Mouse (Mus musculus): ENCODE data around the gene Mapk12. TPM values are rescaled to one million over a fixed set of nuclear protein-coding genes. Genes with fewer than 3 reads are reported as not detected.

The Mapk12 gene
- polyA plus RNA-seq, 1 experiment from 2014 or later: 14.4 TPM

GRCm38 (mm10) chr15:89083906-89084305, 56.6 kb downstream of the Mapk12 start:
- 93% methylated on average over 1 of the region's 1 CpGs for WGBS
- no peaks in the 10 kb centered on the region; the same call in 1 of the 2 replicates for H3K4me1 ChIP-seq (ENCODE audit: insufficient read depth, low read depth, low read length)
- H3K36me3 ChIP-seq (ENCODE audit: insufficient read depth, low read length): peaks cover 34% of the 10 kb centered on the region; the same call in 1 of the 2 replicates
- H3K9ac ChIP-seq (replicated peaks; ENCODE audit: low read depth): no peak overlapping the region
- H3K9me3 ChIP-seq (ENCODE audit: low read length): no peaks in the 10 kb centered on the region
- no peak overlapping the region for H3K4me2 ChIP-seq (replicated peaks; ENCODE audit: low read depth, low read length)
- ATAC-seq (no peak), DNase-seq (ENCODE audit: low spot score) (no peak)
- no peak overlapping the region for H3K27ac ChIP-seq (ENCODE audit: low read length)
- no peak for TF ChIP-seq CTCF (IDR thresholded peaks at IDR 0.05)
- no peak overlapping the region for H3K4me3 ChIP-seq (ENCODE audit: low read depth, low read length)
- no peaks in the 10 kb centered on the region for H3K27me3 ChIP-seq (replicated peaks; ENCODE audit: insufficient read depth, low read length)

Small RNAs within 50 kb of the gene (microRNA-seq; reads per million reads assigned to microRNA genes)
- gene Mir6958: not detected
- gene Mir7118: not detected

Other genes starting within 250 kb of the Mapk12 start
- gene Ttll8, start 186.3 kb downstream of the Mapk12 start, polyA plus RNA-seq (2015; fragmentation: Nextera tagmentation; extraction: Ambion mirVana): 0.06 and 0.07 TPM in 2 replicates
- 21.5 and 29.4 TPM in 2 replicates for gene Mlc1, start 161.7 kb downstream of the Mapk12 start, polyA plus RNA-seq (2015; fragmentation: Nextera tagmentation; extraction: Ambion mirVana)
- gene Mov10l1, start 157.8 kb downstream of the Mapk12 start, polyA plus RNA-seq (2015; fragmentation: Nextera tagmentation; extraction: Ambion mirVana): 0.42 and 0.88 TPM in 2 replicates
- gene Panx2, start 81.0 kb downstream of the Mapk12 start, polyA plus RNA-seq (2015; fragmentation: Nextera tagmentation; extraction: Ambion mirVana): 0.11 and 0.18 TPM in 2 replicates
- 41.8 and 43.4 TPM in 2 replicates for gene Trabd, start 65.6 kb downstream of the Mapk12 start, polyA plus RNA-seq (2015; fragmentation: Nextera tagmentation; extraction: Ambion mirVana)
- gene Selenoo, start 51.6 kb downstream of the Mapk12 start, polyA plus RNA-seq (2015; fragmentation: Nextera tagmentation; extraction: Ambion mirVana): 13.9 and 16.0 TPM in 2 replicates
- 5.6 and 6.2 TPM in 2 replicates for gene Tubgcp6, start 17.6 kb downstream of the Mapk12 start, polyA plus RNA-seq (2015; fragmentation: Nextera tagmentation; extraction: Ambion mirVana)
- 14.8 and 15.1 TPM in 2 replicates for gene Hdac10, start 12.0 kb downstream of the Mapk12 start, polyA plus RNA-seq (2015; fragmentation: Nextera tagmentation; extraction: Ambion mirVana)
- gene Mapk11, start 8.9 kb upstream of the Mapk12 start, polyA plus RNA-seq (2015; fragmentation: Nextera tagmentation; extraction: Ambion mirVana): 7.4 and 8.5 TPM in 2 replicates
- 73.1 and 104 TPM in 2 replicates for gene Plxnb2, start 40.1 kb upstream of the Mapk12 start, polyA plus RNA-seq (2015; fragmentation: Nextera tagmentation; extraction: Ambion mirVana)
- gene Dennd6b, start 55.8 kb upstream of the Mapk12 start, polyA plus RNA-seq (2015; fragmentation: Nextera tagmentation; extraction: Ambion mirVana): 4.4 and 5.0 TPM in 2 replicates
- 22.7 and 24.1 TPM in 2 replicates for gene Ppp6r2, start 70.8 kb upstream of the Mapk12 start, polyA plus RNA-seq (2015; fragmentation: Nextera tagmentation; extraction: Ambion mirVana)
- 28.1 and 30.9 TPM in 2 replicates for gene Sbf1, start 174.6 kb upstream of the Mapk12 start, polyA plus RNA-seq (2015; fragmentation: Nextera tagmentation; extraction: Ambion mirVana)
- 0.11 and 0.12 TPM in 2 replicates for gene Adm2, start 182.0 kb upstream of the Mapk12 start, polyA plus RNA-seq (2015; fragmentation: Nextera tagmentation; extraction: Ambion mirVana)
- not detected in 2 replicates for gene Miox, start 193.7 kb upstream of the Mapk12 start, polyA plus RNA-seq (2015; fragmentation: Nextera tagmentation; extraction: Ambion mirVana)
- gene Lmf2, start 215.0 kb upstream of the Mapk12 start, polyA plus RNA-seq (2015; fragmentation: Nextera tagmentation; extraction: Ambion mirVana): 44.8 and 48.1 TPM in 2 replicates
- 73.7 and 80.7 TPM in 2 replicates for gene Ncaph2, start 215.0 kb upstream of the Mapk12 start, polyA plus RNA-seq (2015; fragmentation: Nextera tagmentation; extraction: Ambion mirVana)
- 5.9 and 8.7 TPM in 2 replicates for gene Sco2, start 233.1 kb upstream of the Mapk12 start, polyA plus RNA-seq (2015; fragmentation: Nextera tagmentation; extraction: Ambion mirVana)
- 2.1 and 2.2 TPM in 2 replicates for gene Tymp, start 236.3 kb upstream of the Mapk12 start, polyA plus RNA-seq (2015; fragmentation: Nextera tagmentation; extraction: Ambion mirVana)
- gene Odf3b, start 238.6 kb upstream of the Mapk12 start, polyA plus RNA-seq (2015; fragmentation: Nextera tagmentation; extraction: Ambion mirVana): 33.2 and 34.9 TPM in 2 replicates
- gene Klhdc7b, start 244.2 kb upstream of the Mapk12 start, polyA plus RNA-seq (2015; fragmentation: Nextera tagmentation; extraction: Ambion mirVana): not detected in 2 replicates